Mouse (Mus musculus) lung, postnatal 25 days (tissue): ENCODE measurements around the gene Als2cl.

Experiments
- DNase-seq: peaks from one replicate; pipeline ENCODE4 v3.0.0; 2022; ENCODE audit warnings: low spot score

Als2cl gene

DNA sequence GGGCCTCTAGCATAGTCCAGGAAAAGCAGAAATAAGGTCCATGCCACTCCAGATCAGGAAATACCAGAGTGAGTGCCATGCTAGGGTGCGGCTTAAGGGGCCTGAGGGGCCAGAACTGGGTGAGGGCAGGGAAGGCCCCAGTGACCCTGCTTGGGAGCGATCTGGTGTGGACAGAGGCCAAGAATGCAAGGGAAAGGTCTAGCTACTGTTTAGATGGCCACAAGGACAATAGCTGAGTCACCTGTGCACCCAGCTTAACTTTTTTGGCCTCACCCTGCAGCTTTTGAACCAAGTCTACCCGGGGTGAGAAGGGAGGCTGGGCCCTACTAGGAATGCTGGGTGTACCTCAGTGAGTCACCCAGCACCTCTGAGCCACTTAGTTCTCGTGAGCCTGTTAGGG, 1.1 kb downstream of the Als2cl start:
- DNase-seq: peak; percentile 81

DNA sequence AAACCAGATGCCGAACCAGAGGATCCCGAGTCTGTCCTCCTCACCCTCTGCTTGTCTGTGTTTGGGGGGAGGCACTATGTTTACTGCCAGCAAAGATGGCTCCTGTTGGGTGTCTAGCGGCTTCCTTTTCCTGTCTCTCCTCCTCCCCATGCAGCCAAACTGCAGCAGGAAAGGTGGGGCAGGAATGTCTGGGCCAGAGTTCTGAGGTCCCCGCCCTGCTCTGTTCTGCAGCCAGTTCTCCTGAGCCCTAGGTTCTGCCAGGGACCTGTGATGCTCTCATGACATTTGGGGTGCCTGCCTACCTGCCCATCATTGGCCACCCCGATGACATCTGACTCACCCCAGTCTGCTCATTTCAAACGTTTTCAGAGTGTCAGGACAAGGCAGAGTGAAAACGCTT, 2.3 kb downstream of the Als2cl start:
- DNase-seq: peak; percentile 80

GRCm38 (mm10) chr9:110887388-110888303, 8.0 kb downstream of the Als2cl start:
- DNase-seq: no peak

DNA sequence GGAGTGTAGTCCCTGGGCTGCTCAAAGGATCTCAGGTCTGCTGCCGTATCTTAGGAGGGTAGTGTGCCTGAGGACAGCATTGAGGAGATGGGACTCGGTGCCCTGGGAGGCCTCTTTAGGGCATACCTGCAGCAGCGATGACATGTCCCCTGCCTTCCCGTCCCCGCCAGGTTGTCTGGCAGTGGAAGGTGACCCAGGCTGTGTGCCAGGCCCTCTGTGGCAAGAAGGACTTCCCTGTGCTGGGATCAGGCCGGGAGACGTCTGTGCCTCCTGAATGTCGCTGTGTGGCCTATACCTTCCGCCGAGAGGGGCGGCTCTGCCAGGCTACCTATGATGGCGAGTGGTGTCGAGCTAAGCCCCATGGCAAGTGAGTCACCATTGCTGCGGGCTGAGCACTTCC, 9.3 kb downstream of the Als2cl start:
- DNase-seq: no peak

DNA sequence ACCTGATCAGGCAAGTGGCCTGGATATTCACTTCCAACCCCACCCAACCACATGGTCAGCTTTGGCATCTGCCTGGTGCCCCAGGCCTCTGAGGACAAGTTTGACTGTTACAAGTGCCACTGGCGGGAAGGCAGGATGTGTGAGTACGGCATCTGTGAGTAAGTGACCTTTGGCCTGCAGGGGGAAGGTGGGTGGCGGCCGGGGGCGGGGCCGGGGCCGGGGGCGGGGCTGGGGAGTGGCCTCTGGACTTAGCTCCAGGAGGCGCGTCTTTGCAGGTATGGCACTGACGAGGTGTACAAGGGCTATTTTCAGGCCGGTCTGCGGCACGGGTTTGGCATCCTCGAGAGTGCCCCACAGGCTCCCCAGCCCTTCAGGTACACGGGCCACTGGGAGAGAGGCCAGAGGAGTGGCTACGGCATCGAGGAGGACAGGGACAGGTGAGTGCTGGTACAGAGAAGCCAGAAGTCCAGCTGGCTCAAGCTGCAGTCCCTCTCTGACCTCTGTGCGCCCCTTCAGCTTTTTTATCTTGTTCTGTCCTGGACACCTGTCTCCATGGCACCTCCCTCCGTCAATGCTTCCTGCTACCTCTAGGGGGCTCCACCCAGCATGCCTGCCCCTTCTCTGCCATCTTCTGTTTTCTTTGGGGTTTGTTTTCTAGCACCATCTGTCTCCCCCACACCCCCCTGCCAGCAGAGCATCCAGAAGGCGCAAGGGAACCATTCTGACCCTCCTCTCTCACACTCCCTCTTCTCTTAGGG, 10.5 kb downstream of the Als2cl start:
- no peak for DNase-seq

GRCm38 (mm10) chr9:110891077-110891828, 11.6 kb downstream of the Als2cl start:
- peak; percentile 32 for DNase-seq

DNA sequence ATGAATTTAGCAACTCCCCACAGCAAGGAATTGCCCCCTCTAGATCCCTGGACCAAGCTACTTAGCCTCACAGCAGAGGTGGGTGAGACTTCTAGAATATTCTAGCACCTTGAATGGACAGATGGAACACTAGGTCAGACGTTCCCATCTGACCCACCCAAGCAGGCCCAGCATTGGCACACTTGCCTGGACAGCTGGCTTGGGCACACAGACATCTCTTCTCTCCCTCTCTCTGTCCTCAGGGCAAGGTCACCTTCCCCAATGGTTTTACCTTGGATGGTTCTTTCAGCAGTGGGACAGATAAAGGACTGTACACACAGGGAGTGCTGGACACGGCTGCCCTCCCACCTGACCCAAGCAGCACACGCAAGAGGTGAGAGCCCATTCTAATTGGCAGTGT, 12.9 kb downstream of the Als2cl start:
- DNase-seq: no peak

- no peak for DNase-seq
Observed at GRCm38 (mm10) chr9:110893429-110893828, 13.8 kb downstream of the Als2cl start.

GRCm38 (mm10) chr9:110895507-110895906, 15.8 kb downstream of the Als2cl start:
- no peak for DNase-seq

GRCm38 (mm10) chr9:110895994-110896393, 16.3 kb downstream of the Als2cl start:
- DNase-seq: no peak

- peak; percentile 34 for DNase-seq
Observed at GRCm38 (mm10) chr9:110896595-110896994, 16.9 kb downstream of the Als2cl start.

GRCm38 (mm10) chr9:110899451-110900008, 19.9 kb downstream of the Als2cl start:
- no peak for DNase-seq

- no peak for DNase-seq
Observed at GRCm38 (mm10) chr9:110901204-110901603, 21.5 kb downstream of the Als2cl start.

DNA sequence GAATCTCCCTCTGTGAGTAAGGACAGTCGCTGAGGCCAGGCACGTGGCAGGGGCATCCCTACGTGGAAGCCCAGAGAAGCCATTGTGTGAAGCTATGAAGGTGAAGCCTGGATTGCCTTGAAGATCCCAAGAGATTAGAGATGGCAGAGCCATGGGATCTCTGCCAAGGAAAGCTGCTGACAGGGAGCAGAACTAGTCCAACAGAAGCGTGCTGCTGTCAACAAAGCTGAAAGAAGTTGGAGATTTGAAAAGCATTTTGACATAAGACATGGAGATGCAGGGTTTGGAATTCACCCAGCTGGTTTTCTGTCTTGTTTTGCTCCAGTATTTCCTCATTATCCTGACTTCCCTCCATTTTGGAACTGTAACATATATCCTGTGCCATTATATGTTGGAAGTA, 22.6 kb downstream of the Als2cl start:
- no peak for DNase-seq

GRCm38 (mm10) chr9:110907201-110907837, 27.6 kb downstream of the Als2cl start:
- DNase-seq: no peak

DNA sequence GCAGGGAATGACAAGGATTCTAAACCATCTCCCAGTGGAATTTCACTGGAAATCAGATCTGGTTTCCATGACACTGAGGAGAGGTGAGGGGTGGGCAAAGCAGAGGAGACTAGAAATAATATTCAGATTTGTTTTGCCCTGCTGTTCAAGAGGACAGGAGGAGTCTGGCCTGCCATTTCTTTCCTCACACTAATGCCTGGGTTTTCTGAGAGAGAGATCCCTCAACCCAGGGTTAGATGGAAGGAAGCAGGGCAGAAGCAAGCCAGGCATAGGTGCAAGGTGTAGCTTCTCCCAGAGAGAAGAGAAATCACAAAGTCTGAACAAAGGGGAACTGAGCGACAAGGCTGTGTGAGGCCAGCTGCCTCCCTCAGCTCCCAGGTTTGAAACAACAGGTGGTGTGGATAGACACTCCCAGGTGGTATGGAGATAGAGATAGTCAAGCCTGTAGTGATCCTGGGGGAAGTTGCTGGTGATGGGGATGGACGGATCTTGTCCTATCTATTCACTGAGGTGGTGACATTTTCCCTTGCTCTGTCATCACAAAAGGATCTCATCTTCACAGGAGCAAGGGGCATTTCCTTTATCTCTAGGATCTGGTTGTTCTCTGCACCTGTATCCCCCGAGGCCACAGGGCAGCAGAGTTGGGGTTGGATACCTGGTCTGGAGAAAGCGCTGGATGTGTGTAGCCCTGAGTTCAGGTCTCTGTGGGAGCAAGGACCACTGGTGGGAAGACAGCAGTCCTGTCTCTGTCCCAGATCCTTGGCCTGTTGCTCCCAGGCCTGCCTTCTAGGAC, 28.4 kb downstream of the Als2cl start:
- no peak for DNase-seq

- no peak for DNase-seq
Observed at GRCm38 (mm10) chr9:110908631-110909016, 29.0 kb downstream of the Als2cl start.

- DNase-seq: no peak
Observed at GRCm38 (mm10) chr9:110909371-110909967, 29.8 kb downstream of the Als2cl start.

GRCm38 (mm10) chr9:110914631-110915236, 35.1 kb downstream of the Als2cl start:
- no peak for DNase-seq

DNA sequence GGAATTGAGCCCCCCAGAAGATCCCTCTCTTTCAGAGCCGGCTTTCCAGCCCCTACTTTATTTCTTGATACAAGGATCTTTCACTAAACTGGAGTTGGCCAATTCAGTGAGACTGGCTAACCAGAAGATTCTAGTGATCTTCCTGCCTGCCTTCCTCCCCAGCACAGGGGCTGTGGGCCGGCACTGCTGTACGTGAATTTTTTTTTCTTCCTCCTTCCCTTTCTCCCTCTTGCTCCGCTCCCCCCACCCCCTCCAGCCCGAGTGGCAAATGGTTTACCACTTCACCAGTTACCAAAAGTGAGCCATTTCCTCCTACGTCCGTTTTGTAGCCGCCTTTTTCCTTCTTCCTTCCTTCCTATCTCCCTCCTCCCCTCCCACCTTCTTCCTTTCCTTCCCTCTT, 35.8 kb downstream of the Als2cl start:
- no peak for DNase-seq
